Mouse (Mus musculus): ENCODE measurements around the gene Shisa9. TPM values are rescaled to one million over a fixed set of nuclear protein-coding genes. Genes with fewer than 3 reads are reported as not detected.

The Shisa9 gene
- total and polyA plus RNA-seq, 3 experiments: 2.4 to 4.6 (median 3.5) TPM

DNA sequence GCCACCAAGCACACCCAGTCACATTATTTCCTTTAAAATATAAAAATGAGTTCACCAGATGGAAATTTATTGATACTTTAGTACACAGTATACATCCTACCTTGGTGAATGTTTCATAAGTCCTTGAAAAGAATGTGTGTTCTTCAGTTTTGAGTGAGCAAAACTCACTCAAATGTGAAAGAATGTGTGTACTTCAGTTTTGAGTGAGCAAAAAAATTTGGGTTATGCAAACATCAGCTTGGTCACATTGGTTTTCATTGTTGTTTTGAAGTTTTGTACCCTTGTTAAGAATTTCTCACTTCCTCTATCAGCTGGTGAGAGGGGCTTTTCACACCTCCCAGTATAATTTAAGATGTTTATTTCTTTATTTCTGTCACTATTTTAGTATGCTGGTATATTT lies 331.7 kb downstream of the Shisa9 start:
- DNase-seq: no peak

Other genes with a start within 250 kb of the Shisa9 start
- 10 to 100 TPM; 43.0 to 47.0 TPM for gene Cpped1, start 74.7 kb upstream of the Shisa9 start, total RNA-seq (2021)
- 25.7 and 28.6 TPM in 2 replicates for gene Cpped1, start 74.7 kb upstream of the Shisa9 start, polyA plus RNA-seq (2012; rRNA removed)